Mouse (Mus musculus) heart, embryonic 11.5 days (tissue): Measurements from ENCODE around the gene Mcf2l. TPM values are rescaled to one million over a fixed set of nuclear protein-coding genes. Genes with fewer than 3 reads are reported as not detected.

Experiments used
- ATAC-seq: fragments of 200-750 bp; cut with Nextera tagmentation; replicated peaks from 2 replicates; pipeline ENCODE4 v1.8.0; 2017; ENCODE audit warnings: moderate library complexity; ENCODE audit not compliant: insufficient number of reproducible peaks, low FRiP score, low TSS enrichment
- H3K27ac ChIP-seq: fragments of 300-500 bp; sonication (generic); 2 replicates; pipeline ENCODE4 v1.5.1; 2014; ENCODE audit warnings: mild to moderate bottlenecking, low read depth, low read length
- H3K27me3 ChIP-seq: fragments of 300-500 bp; sonication (generic); 2 replicates; pipeline ENCODE4 v1.6.1; 2014; ENCODE audit warnings: mild to moderate bottlenecking, low read length, mixed read lengths; ENCODE audit not compliant: control insufficient read depth, insufficient read depth
- H3K36me3 ChIP-seq: fragments of 300-500 bp; sonication (generic); 2 replicates; pipeline ENCODE4 v1.6.1; 2014; ENCODE audit warnings: mild to moderate bottlenecking, low read length, moderate library complexity, mixed read lengths; ENCODE audit not compliant: control insufficient read depth, insufficient read depth
- H3K4me1 ChIP-seq: fragments of 300-500 bp; sonication (generic); 2 replicates; pipeline ENCODE4 v1.6.1; 2014; ENCODE audit warnings: low read length; ENCODE audit not compliant: control insufficient read depth, insufficient read depth
- H3K4me2 ChIP-seq: fragments of 300-500 bp; sonication (generic); 2 replicates; pipeline ENCODE4 v1.6.1; 2014; ENCODE audit warnings: mild to moderate bottlenecking, moderate library complexity
- H3K4me3 ChIP-seq: fragments of 300-500 bp; sonication (generic); 2 replicates; pipeline ENCODE4 v1.5.1; 2014; ENCODE audit warnings: low read depth, low read length
- H3K9ac ChIP-seq: fragments of 300-500 bp; sonication (generic); 2 replicates; pipeline ENCODE4 v1.6.1; 2014; ENCODE audit warnings: mild to moderate bottlenecking, low read depth, low read length, moderate library complexity
- H3K9me3 ChIP-seq: fragments of 300-500 bp; sonication (generic); replicated peaks from 2 replicates; pipeline ENCODE4 v1.6.1; 2016; ENCODE audit warnings: low read length; ENCODE audit not compliant: control insufficient read depth
- WGBS: fragments of 180-500 bp; shearing (Covaris S2); extraction: QIAGEN DNeasy Blood & Tissue Kit; methylation state at CpG from one replicate; pipeline ENCODE4 v1.1.7; 2014; ENCODE audit not compliant: insufficient replicate concordance; 5-methylcytosine and 5-hydroxymethylcytosine counted together
- microRNA-seq: library from miRNA; unstranded; fragments of <30 nt; microRNA quantifications from one replicate; pipeline ENCODE4, GENCODE M21; 2016; ENCODE audit warnings: borderline number of aligned reads
- polyA plus RNA-seq: library from polyadenylated mRNA; unstranded; fragments of >200 nt; fragmentation: Nextera tagmentation; extraction: Ambion mirVana; gene quantifications from 2 replicates; pipeline ENCODE4 v1.2.1, GENCODE M21; 2014

Mcf2l gene
- polyA plus RNA-seq, 1 experiment from 2014 or later, result 8.8 TPM

- no peak overlapping the region for H3K4me2 ChIP-seq
- H3K4me3 ChIP-seq, result no peak overlapping the region
- H3K36me3 ChIP-seq, result no peaks in the 10 kb centered on the region
- no peaks in the 10 kb centered on the region for H3K9me3 ChIP-seq
- no peak overlapping the region for H3K9ac ChIP-seq
- no peaks in the 10 kb centered on the region for H3K27me3 ChIP-seq
- H3K4me1 ChIP-seq, result no peaks in the 10 kb centered on the region
- H3K27ac ChIP-seq, result no peak overlapping the region
- ATAC-seq, result no peak
- 59% methylated on average over 5 of the region's 5 CpGs for WGBS
Measured at GRCm38 (mm10) chr8:13047652-13048051, 174.0 kb downstream of the Mcf2l start.

- Histone ChIP-seq H3K27me3 (no peaks in the 10 kb centered on the region), H3K36me3 (no peaks in the 10 kb centered on the region), H3K4me1 (no peaks in the 10 kb centered on the region), H3K4me3 (no peak overlapping the region), H3K27ac (no peak overlapping the region), H3K9me3 (no peaks in the 10 kb centered on the region), H3K4me2 (no peak overlapping the region), H3K9ac (no peak overlapping the region)
- WGBS, result 77% methylated on average over 10 of the region's 10 CpGs
- ATAC-seq, result no peak
Measured at GRCm38 (mm10) chr8:13050550-13050949, 176.9 kb downstream of the Mcf2l start.

GRCm38 (mm10) chr8:13057351-13057750 lies 183.7 kb downstream of the Mcf2l start:
- no peaks in the 10 kb centered on the region for H3K9me3 ChIP-seq
- WGBS, result 71% methylated on average over 4 of the region's 4 CpGs
- no peaks in the 10 kb centered on the region for H3K4me1 ChIP-seq
- H3K4me3 ChIP-seq, result no peak overlapping the region
- peaks cover 2% of the 10 kb centered on the region; the same call in 1 of the 2 replicates for H3K27me3 ChIP-seq
- H3K4me2 ChIP-seq, result no peak overlapping the region
- H3K9ac ChIP-seq, result no peak overlapping the region
- no peak overlapping the region for H3K27ac ChIP-seq
- no peak for ATAC-seq
- H3K36me3 ChIP-seq, result no peaks in the 10 kb centered on the region

- Histone ChIP-seq H3K4me1 (no peaks in the 10 kb centered on the region), H3K9me3 (no peaks in the 10 kb centered on the region), H3K27me3 (peaks cover 5% of the 10 kb centered on the region; the same call in 1 of the 2 replicates), H3K36me3 (no peaks in the 10 kb centered on the region), H3K9ac (no peak within 1 kb of the TSS), H3K4me3 (no peak within 1 kb of the TSS), H3K27ac (no peak within 1 kb of the TSS), H3K4me2 (no peak within 1 kb of the TSS)
- no peak for ATAC-seq
- 72% methylated on average over 17 of the region's 17 CpGs for WGBS
Measured at GRCm38 (mm10) chr8:13060441-13061150, 187.0 kb downstream of the Mcf2l start, which contains the start of gene Proz. Gene Proz (plus strand): TSS chr8:13060914.

- Histone ChIP-seq H3K9ac (no peak overlapping the region), H3K4me2 (no peak overlapping the region), H3K4me1 (no peaks in the 10 kb centered on the region), H3K27me3 (peaks cover 5% of the 10 kb centered on the region; the same call in 1 of the 2 replicates), H3K27ac (no peak overlapping the region), H3K4me3 (no peak overlapping the region), H3K9me3 (no peaks in the 10 kb centered on the region), H3K36me3 (no peaks in the 10 kb centered on the region)
- 65% methylated on average over 16 of the region's 16 CpGs for WGBS
- no peak for ATAC-seq
Measured at GRCm38 (mm10) chr8:13063112-13063511, 189.5 kb downstream of the Mcf2l start.

Small RNA genes lying within 50 kb of the gene (microRNA-seq; reads per million reads assigned to microRNA genes)
- not detected for gene Gm38671

Other genes with a start within 250 kb of the Mcf2l start
- 33.6 and 37.1 TPM in 2 replicates for gene Tubgcp3, start 201.6 kb upstream of the Mcf2l start, polyA plus RNA-seq
- 15.6 and 16.4 TPM in 2 replicates for gene Atp11a, start 116.8 kb upstream of the Mcf2l start, polyA plus RNA-seq
- not detected in 2 replicates for gene F7, start 152.2 kb downstream of the Mcf2l start, polyA plus RNA-seq
- gene F10, start 163.5 kb downstream of the Mcf2l start, polyA plus RNA-seq, result 2.3 TPM in 2 replicates
- 0.50 and 0.56 TPM in 2 replicates for gene Proz, start 187.1 kb downstream of the Mcf2l start, polyA plus RNA-seq
- 29.1 and 30.1 TPM in 2 replicates for gene Pcid2, start 231.7 kb downstream of the Mcf2l start, polyA plus RNA-seq
- gene Cul4a, start 231.8 kb downstream of the Mcf2l start, polyA plus RNA-seq, result 111 and 130 TPM in 2 replicates